Mouse (Mus musculus) lung, postnatal 0 days (tissue): ENCODE measurements at regions not wholly inside any gene's neighbourhood (a gene's known extent, or its start where the extent isn't known, plus 50 kb on each side); places are given as distances from the start of the nearest gene placed in this dataset.

Experiments used
- CTCF ChIP-seq: IDR thresholded peaks from 2 replicates; pipeline ENCODE4 v1.5.1; 2016; ENCODE audit warnings: antibody characterized with exemption, mild to moderate bottlenecking
- EP300 ChIP-seq: IDR thresholded peaks from 2 replicates; pipeline ENCODE4 v1.6.1; 2016; ENCODE audit warnings: antibody characterized with exemption, mild to moderate bottlenecking, control low read depth

GRCm38 (mm10) chr16:27796153-27796822 is 407.6 kb downstream of the Ccdc50 start:
- TF ChIP-seq CTCF: no peak
- peak; percentile 33; the same call in 1 of the 2 replicates for TF ChIP-seq EP300
